Mouse (Mus musculus): ENCODE data around the gene Crygc. TPM values are rescaled to one million over a fixed set of nuclear protein-coding genes. Genes with fewer than 3 reads are reported as not detected.
A peak's percentile ranks its signal among the peaks of the same experiment; 100 is the strongest.

Crygc gene
- not detected in 2 replicates for polyA plus RNA-seq (2015; fragmentation: Nextera tagmentation; extraction: Ambion mirVana)

DNA sequence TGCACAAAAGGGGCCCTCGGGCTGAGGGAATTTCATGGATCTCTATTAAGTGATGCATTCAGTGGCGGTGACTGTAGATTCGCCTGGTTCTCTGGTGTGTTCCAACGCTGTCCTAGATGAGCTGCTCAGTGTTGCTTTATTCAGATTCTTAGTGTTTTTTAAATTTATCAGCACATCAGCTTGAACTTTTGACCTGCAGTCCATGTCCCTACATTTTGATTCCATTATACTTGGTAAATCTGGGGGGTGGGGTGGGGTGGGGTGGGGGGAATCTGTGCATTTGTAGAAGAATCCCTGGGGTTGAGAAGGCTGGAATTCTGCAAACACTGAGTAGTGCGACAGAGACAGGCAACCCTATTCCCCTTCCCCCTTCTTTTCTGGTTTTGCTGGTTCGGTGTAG is at the start of gene Crygc:
Crygc (minus strand) TSS at position 101 of the 400 bp plus-strand sequence.
- WGBS: 66% methylated on average over 6 of the region's 6 CpGs
- no peaks in the 10 kb centered on the region for H3K27me3 ChIP-seq (replicated peaks)
- 0 out of 2 replicates have a peak within 1 kb of the TSS, but pooled peaks have one; percentile 16 for H3K4me2 ChIP-seq
- no peak within 1 kb of the TSS for H3K9ac ChIP-seq
- H3K4me3 ChIP-seq: no peak within 1 kb of the TSS
- H3K27ac ChIP-seq (replicated peaks): no peak within 1 kb of the TSS
- no peak for ATAC-seq (ENCODE audit: extremely low read depth, insufficient number of reproducible peaks, low FRiP score, low TSS enrichment)
- peaks cover 5% of the 10 kb centered on the region; the same call in 1 of the 2 replicates for H3K4me1 ChIP-seq
- no peaks in the 10 kb centered on the region for H3K36me3 ChIP-seq
- 0 out of 2 replicates have a peak, but pooled peaks cover 2% of the 10 kb centered on the region for H3K9me3 ChIP-seq

GRCm38 (mm10) chr1:65122574-65123372 is 49.3 kb upstream of the Crygc start, which contains the start of gene D630023F18Rik:
D630023F18Rik (minus strand) TSS chr1:65123214.
- Histone ChIP-seq H3K27me3 (replicated peaks) (no peaks in the 10 kb centered on the region), H3K4me1 (0 out of 2 replicates have a peak, but pooled peaks cover 2% of the 10 kb centered on the region), H3K9me3 (no peaks in the 10 kb centered on the region), H3K36me3 (no peaks in the 10 kb centered on the region), H3K4me3 (peak within 1 kb of the TSS; percentile 36), H3K27ac (replicated peaks) (no peak within 1 kb of the TSS), H3K9ac (0 out of 2 replicates have a peak within 1 kb of the TSS, but pooled peaks have one; percentile 50), H3K4me2 (peak within 1 kb of the TSS; percentile 66)
- no peak for ATAC-seq (ENCODE audit: extremely low read depth, insufficient number of reproducible peaks, low FRiP score, low TSS enrichment)
- WGBS: 21% methylated on average over 9 of the region's 9 CpGs

DNA sequence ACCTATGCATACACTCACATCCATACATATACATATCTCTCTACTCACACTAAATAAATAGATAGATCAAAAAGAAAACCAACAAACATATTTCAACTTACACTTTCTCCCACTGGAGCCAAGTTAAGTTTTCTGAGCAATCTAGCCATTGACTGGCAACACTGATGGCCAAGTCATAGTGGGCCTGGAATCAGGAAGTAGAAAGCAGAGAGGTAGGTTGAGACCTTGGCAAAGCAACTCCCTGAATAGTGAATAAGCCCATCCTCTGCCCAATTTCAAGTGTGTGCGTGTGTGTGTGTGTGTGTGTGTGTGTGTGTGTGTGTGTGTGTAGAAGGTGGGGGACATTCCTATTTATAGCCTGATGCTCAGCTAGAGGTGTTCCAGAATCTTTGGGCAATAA is 45.9 kb upstream of the Crygc start, which contains the start of gene Gm28845:
Gm28845 (minus strand) TSS at position 121 of the 400 bp plus-strand sequence.
- Histone ChIP-seq H3K4me3 (no peak within 1 kb of the TSS), H3K9me3 (no peaks in the 10 kb centered on the region), H3K27me3 (replicated peaks) (no peaks in the 10 kb centered on the region), H3K9ac (no peak within 1 kb of the TSS), H3K4me2 (no peak within 1 kb of the TSS), H3K36me3 (no peaks in the 10 kb centered on the region), H3K27ac (replicated peaks) (no peak within 1 kb of the TSS), H3K4me1 (0 out of 2 replicates have a peak, but pooled peaks cover 2% of the 10 kb centered on the region)
- WGBS: 58% methylated on average over 1 of the region's 1 CpGs
- no peak for ATAC-seq (ENCODE audit: extremely low read depth, insufficient number of reproducible peaks, low FRiP score, low TSS enrichment)

DNA sequence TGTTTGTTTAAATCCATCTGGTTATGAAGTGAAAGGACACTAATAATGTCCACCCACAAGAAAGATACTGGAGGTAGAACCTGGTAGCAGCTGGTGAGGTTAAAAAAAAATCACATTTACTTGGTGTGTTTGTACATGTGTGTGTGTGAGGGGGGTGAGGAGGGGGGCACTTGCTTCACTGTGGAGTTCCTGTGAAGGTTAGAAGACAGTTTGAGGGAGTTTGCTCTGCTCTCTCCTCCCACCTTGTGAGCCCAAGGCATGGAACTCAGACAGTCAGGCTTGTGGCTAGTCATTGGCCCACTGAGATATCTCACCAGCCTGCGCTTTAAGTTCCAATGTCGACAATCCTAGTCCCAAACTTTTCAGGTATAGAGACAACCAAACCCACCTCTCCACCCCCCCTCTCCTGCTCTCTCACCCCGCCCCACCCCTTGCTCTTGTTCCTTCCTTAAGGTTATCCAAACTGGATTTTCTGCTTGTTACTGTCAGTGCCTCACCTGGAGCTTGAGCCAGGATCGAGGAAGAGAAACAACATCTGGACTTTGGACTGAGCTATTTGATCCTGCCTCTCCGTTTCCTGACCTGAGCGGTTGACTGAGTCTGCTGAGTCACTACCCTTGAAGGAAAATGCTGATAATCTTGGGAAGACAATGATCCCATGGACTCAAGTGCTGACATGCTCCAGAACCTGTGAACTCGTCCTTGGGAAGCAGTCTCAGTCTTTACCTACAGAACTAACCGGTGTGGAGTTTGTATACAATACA is 44.8 kb upstream of the Crygc start:
- Histone ChIP-seq H3K4me1 (0 out of 2 replicates have a peak, but pooled peaks cover 2% of the 10 kb centered on the region), H3K9me3 (no peaks in the 10 kb centered on the region), H3K27me3 (replicated peaks) (no peaks in the 10 kb centered on the region), H3K27ac (replicated peaks) (no peak overlapping the region), H3K36me3 (no peaks in the 10 kb centered on the region), H3K4me3 (no peak overlapping the region), H3K4me2 (no peak overlapping the region), H3K9ac (no peak overlapping the region)
- 61% methylated on average over 8 of the region's 8 CpGs for WGBS
- ATAC-seq (ENCODE audit: extremely low read depth, insufficient number of reproducible peaks, low FRiP score, low TSS enrichment): no peak

DNA sequence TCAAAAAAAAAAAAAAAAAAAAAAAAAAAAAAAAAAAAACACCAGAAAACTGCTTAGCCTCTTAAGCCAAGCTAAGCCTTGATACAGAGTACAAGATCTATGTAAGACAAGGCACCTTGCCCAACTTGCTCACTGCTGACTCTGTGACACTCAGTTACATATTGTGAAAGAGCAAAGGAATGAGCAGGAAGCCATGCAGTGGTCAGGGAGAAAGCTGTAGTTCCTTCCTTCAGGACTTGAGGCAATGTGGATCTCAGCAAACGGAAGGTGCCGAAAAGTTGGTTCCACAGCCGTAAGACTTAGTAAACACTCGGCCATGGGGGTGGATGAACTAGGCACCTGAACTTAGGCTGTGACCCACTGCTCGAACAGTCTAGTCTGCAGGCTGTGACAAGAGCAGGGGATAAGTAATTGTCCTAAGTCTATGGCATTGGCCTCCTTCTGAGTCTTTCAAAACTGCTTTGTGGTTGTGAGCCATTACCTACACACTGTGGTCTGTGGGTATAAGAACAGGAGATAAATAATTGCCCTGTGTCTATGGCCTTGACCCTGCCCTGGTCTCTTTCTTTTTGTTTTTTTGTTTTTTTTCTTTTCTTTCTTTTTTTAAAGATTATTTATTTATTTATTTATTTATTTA is 40.2 kb upstream of the Crygc start:
- no peaks in the 10 kb centered on the region for H3K27me3 ChIP-seq (replicated peaks)
- WGBS: 75% methylated on average over 5 of the region's 5 CpGs
- ATAC-seq (ENCODE audit: extremely low read depth, insufficient number of reproducible peaks, low FRiP score, low TSS enrichment): no peak
- H3K4me2 ChIP-seq: no peak overlapping the region
- no peaks in the 10 kb centered on the region for H3K4me1 ChIP-seq
- H3K36me3 ChIP-seq: no peaks in the 10 kb centered on the region
- no peak overlapping the region for H3K27ac ChIP-seq (replicated peaks)
- H3K9ac ChIP-seq: no peak overlapping the region
- no peak overlapping the region for H3K4me3 ChIP-seq
- H3K9me3 ChIP-seq: no peaks in the 10 kb centered on the region

- ATAC-seq (ENCODE audit: extremely low read depth, insufficient number of reproducible peaks, low FRiP score, low TSS enrichment): no peak
These were observed 39.3 kb upstream of the Crygc start for GRCm38 (mm10) chr1:65112807-65113196.

DNA sequence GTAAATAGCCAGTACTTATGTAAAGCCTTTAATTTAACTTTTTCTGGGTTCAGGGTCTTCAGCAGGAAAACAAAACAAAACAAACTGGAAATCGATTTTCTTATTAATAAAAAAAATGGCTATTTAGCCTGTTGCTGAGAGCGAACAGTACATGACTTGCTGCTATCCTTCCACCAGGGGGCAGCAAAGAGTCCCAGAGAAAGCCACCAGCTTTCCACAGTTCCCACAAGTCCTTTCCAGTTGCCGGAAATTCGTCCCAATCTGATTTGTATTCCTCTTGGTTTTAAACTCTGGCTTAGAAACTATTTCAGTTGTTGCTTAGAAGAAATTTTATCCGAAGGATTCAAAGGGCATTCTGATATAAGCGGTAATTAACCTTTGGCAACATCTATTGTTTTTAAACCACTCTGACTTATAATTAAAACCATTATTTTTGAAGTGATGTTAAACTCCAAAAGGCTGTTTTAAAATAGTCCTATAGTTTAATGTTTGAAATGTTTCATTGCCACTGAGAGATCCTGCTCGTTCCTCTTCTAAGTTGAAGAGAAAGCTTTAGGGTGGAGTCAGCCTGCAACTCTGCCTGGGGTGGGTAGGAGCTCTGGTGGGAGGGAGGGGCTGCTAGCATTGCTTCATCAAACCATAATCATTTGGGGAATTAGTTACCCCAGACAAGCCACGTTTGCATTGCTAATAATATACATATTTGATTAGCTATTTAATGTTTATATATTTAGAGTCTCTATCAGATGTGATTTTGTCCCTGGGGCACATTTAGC is 38.7 kb upstream of the Crygc start:
- no peaks in the 10 kb centered on the region for H3K9me3 ChIP-seq
- peak overlapping the region; percentile 57 for H3K4me2 ChIP-seq
- H3K4me3 ChIP-seq: peak overlapping the region; percentile 33
- no peaks in the 10 kb centered on the region for H3K27me3 ChIP-seq (replicated peaks)
- H3K27ac ChIP-seq (replicated peaks): no peak overlapping the region
- H3K9ac ChIP-seq: peak overlapping the region; percentile 56; the same call in 1 of the 2 replicates
- 12% methylated on average over 8 of the region's 8 CpGs for WGBS
- H3K36me3 ChIP-seq: no peaks in the 10 kb centered on the region
- ATAC-seq (ENCODE audit: extremely low read depth, insufficient number of reproducible peaks, low FRiP score, low TSS enrichment): no peak
- H3K4me1 ChIP-seq: no peaks in the 10 kb centered on the region

More at GRCm38 (mm10) chr1:65112807-65113196, 39.3 kb upstream of the Crygc start:
- no peaks in the 10 kb centered on the region for H3K27me3 ChIP-seq (replicated peaks)
- H3K4me2 ChIP-seq: peak overlapping the region; percentile 57
- no peaks in the 10 kb centered on the region for H3K4me1 ChIP-seq
- H3K4me3 ChIP-seq: peak overlapping the region; percentile 33
- WGBS: 42% methylated on average over 14 of the region's 14 CpGs
- no peaks in the 10 kb centered on the region for H3K36me3 ChIP-seq
- H3K27ac ChIP-seq (replicated peaks): 0 out of 2 replicates have a peak overlapping the region, but pooled peaks have one; percentile 12
- H3K9ac ChIP-seq: peak overlapping the region; percentile 56
- H3K9me3 ChIP-seq: no peaks in the 10 kb centered on the region

DNA sequence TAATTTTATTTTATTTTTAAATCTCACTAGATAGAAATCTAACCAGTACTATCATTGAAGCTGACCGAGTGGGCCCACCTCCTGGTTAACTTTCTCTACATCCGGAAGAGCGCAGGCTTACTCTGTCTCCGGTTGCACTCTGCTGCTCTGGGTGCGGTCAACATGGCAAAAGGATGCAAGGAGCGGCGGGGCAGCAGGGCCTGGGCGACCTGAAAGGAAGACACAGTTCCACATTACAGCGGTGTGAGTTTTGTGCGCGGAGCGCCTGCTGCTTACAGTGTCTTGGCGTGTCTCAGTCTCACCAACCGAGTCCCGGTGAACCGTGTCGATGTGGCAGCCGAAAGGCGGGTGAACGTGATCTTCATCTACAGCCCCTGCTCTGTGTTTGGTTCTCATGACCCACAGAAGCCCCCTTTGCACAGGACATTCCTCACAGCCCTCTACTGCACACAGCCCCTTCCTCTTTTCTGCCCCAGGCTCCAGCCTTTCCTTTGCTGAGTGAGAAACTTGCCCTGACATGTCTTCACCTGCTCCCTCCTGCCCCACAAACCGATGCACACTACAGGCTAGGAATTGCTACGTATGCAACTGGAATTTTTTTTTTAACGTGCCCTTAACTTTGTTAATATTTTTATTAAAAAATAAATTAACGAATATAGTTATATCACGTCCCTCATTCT is 36.4 kb upstream of the Crygc start:
- H3K4me1 ChIP-seq: no peaks in the 10 kb centered on the region
- WGBS: 63% methylated on average over 25 of the region's 25 CpGs
- H3K27me3 ChIP-seq (replicated peaks): no peaks in the 10 kb centered on the region
- H3K4me3 ChIP-seq: no peak overlapping the region
- no peak overlapping the region for H3K9ac ChIP-seq
- H3K4me2 ChIP-seq: peak overlapping the region; percentile 15; the same call in 1 of the 2 replicates
- no peak overlapping the region for H3K27ac ChIP-seq (replicated peaks)
- no peaks in the 10 kb centered on the region for H3K36me3 ChIP-seq
- ATAC-seq (ENCODE audit: extremely low read depth, insufficient number of reproducible peaks, low FRiP score, low TSS enrichment): no peak
- no peaks in the 10 kb centered on the region for H3K9me3 ChIP-seq

GRCm38 (mm10) chr1:65109196-65109595 is 35.7 kb upstream of the Crygc start:
- Histone ChIP-seq H3K4me2 (no peak overlapping the region), H3K36me3 (no peaks in the 10 kb centered on the region), H3K4me1 (no peaks in the 10 kb centered on the region), H3K27me3 (replicated peaks) (no peaks in the 10 kb centered on the region), H3K4me3 (no peak overlapping the region), H3K9ac (no peak overlapping the region), H3K9me3 (no peaks in the 10 kb centered on the region), H3K27ac (replicated peaks) (no peak overlapping the region)
- WGBS: 82% methylated on average over 8 of the region's 8 CpGs
- no peak for ATAC-seq (ENCODE audit: extremely low read depth, insufficient number of reproducible peaks, low FRiP score, low TSS enrichment)

DNA sequence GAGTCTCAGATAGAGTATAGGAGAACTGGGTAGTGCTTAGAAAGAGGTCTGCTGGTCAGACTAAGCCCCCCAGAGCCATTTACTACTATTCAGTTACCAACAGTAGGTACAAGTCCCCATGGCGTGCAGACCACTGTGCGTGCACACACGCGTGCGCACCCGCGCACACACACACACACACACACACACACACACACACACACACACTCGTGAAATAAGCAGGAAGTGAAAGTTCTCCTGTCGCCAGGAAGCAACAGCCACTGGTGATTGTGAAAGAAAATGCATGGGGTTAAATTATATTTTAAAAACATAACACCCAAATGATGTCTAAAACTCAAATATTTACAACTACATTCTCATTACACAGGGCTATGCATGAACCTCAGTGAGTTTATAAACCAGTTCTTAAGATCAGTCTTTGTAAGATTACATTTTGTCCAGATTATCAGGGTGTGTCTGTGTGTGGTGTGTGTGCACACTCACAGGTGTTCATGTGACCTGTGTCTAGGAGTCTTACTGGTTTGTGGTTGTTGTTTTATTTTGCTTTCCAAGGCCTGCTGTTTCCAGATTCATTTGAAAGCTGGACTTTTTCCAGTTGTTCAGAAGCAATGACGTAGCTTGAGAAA is 34.3 kb upstream of the Crygc start:
- no peak for ATAC-seq (ENCODE audit: extremely low read depth, insufficient number of reproducible peaks, low FRiP score, low TSS enrichment)

More for the DNA sequence above, 34.3 kb upstream of the Crygc start:
- Histone ChIP-seq H3K27ac (replicated peaks) (no peak overlapping the region), H3K9ac (no peak overlapping the region), H3K27me3 (replicated peaks) (no peaks in the 10 kb centered on the region), H3K4me1 (no peaks in the 10 kb centered on the region), H3K36me3 (no peaks in the 10 kb centered on the region), H3K4me3 (no peak overlapping the region), H3K4me2 (no peak overlapping the region), H3K9me3 (no peaks in the 10 kb centered on the region)
- 84% methylated on average over 10 of the region's 10 CpGs for WGBS
